Mouse (Mus musculus): ENCODE data around the gene Tnfsf14. TPM values are rescaled to one million over a fixed set of nuclear protein-coding genes. Genes with fewer than 3 reads are reported as not detected.

Tnfsf14 gene
- 1.3 and 1.4 TPM in 2 replicates for polyA plus RNA-seq (2015; fragmentation: Nextera tagmentation; extraction: Ambion mirVana)

- Histone ChIP-seq H3K27me3 (no peaks in the 10 kb centered on the region), H3K4me1 (replicated peaks) (peaks cover 22% of the 10 kb centered on the region), H3K9me3 (replicated peaks) (no peaks in the 10 kb centered on the region), H3K4me3 (replicated peaks) (peak within 1 kb of the TSS; percentile 34), H3K36me3 (replicated peaks) (no peaks in the 10 kb centered on the region), H3K4me2 (peak within 1 kb of the TSS; percentile 25), H3K27ac (replicated peaks) (no peak within 1 kb of the TSS), H3K9ac (no peak within 1 kb of the TSS; the same call in 1 of the 2 replicates)
- ATAC-seq (ENCODE audit: insufficient read depth) = peak; percentile 27; the same call in 1 of the 2 replicates
- WGBS (ENCODE audit: insufficient replicate concordance) = 17% methylated on average over 11 of the region's 11 CpGs
Measured at GRCm38 (mm10) chr17:57194041-57194507, at the start of gene Tnfsf14. Gene Tnfsf14 (minus strand): TSS chr17:57194177.

GRCm38 (mm10) chr17:57237181-57237580 lies 43.2 kb upstream of the Tnfsf14 start:
- Histone ChIP-seq H3K9ac (no peak overlapping the region), H3K27ac (replicated peaks) (no peak overlapping the region), H3K4me1 (replicated peaks) (no peaks in the 10 kb centered on the region; the same call in 1 of the 2 replicates), H3K36me3 (replicated peaks) (peaks cover 49% of the 10 kb centered on the region), H3K9me3 (replicated peaks) (no peaks in the 10 kb centered on the region), H3K27me3 (no peaks in the 10 kb centered on the region), H3K4me2 (no peak overlapping the region), H3K4me3 (replicated peaks) (no peak overlapping the region)
- 78% methylated on average over 9 of the region's 9 CpGs for WGBS (ENCODE audit: insufficient replicate concordance)
- ATAC-seq (ENCODE audit: insufficient read depth) = no peak

GRCm38 (mm10) chr17:57235803-57236202 lies 41.8 kb upstream of the Tnfsf14 start:
- peak overlapping the region; percentile 49 for H3K4me3 ChIP-seq (replicated peaks)
- peaks cover 8% of the 10 kb centered on the region for H3K4me1 ChIP-seq (replicated peaks)
- H3K27me3 ChIP-seq = no peaks in the 10 kb centered on the region
- H3K9me3 ChIP-seq (replicated peaks) = no peaks in the 10 kb centered on the region
- WGBS (ENCODE audit: insufficient replicate concordance) = 69% methylated on average over 5 of the region's 5 CpGs
- H3K9ac ChIP-seq = no peak overlapping the region
- 0 out of 2 replicates have a peak, but pooled peaks have one; percentile 5 for ATAC-seq (ENCODE audit: insufficient read depth)
- H3K4me2 ChIP-seq = peak overlapping the region; percentile 51
- H3K27ac ChIP-seq (replicated peaks) = no peak overlapping the region
- H3K36me3 ChIP-seq (replicated peaks) = peaks cover 41% of the 10 kb centered on the region

- H3K4me3 ChIP-seq (replicated peaks) = peak overlapping the region; percentile 49
- ATAC-seq (ENCODE audit: insufficient read depth) = no peak
- no peak overlapping the region; the same call in 1 of the 2 replicates for H3K9ac ChIP-seq
- H3K4me1 ChIP-seq (replicated peaks) = peaks cover 20% of the 10 kb centered on the region
- peak overlapping the region; percentile 67 for H3K27ac ChIP-seq (replicated peaks)
- WGBS (ENCODE audit: insufficient replicate concordance) = 61% methylated on average over 12 of the region's 12 CpGs
- H3K27me3 ChIP-seq = no peaks in the 10 kb centered on the region
- peaks cover 41% of the 10 kb centered on the region for H3K36me3 ChIP-seq (replicated peaks)
- H3K9me3 ChIP-seq (replicated peaks) = no peaks in the 10 kb centered on the region
- peak overlapping the region; percentile 51 for H3K4me2 ChIP-seq
Measured at GRCm38 (mm10) chr17:57234254-57234928, 40.4 kb upstream of the Tnfsf14 start.

- Histone ChIP-seq H3K4me2 (peak overlapping the region; percentile 23; the same call in 1 of the 2 replicates), H3K4me1 (replicated peaks) (peaks cover 27% of the 10 kb centered on the region), H3K9ac (no peak overlapping the region)
Measured at GRCm38 (mm10) chr17:57233038-57233437, 39.1 kb upstream of the Tnfsf14 start.

GRCm38 (mm10) chr17:57232200-57232599 lies 38.2 kb upstream of the Tnfsf14 start:
- ATAC-seq (ENCODE audit: insufficient read depth) = no peak
- Histone ChIP-seq H3K27me3 (no peaks in the 10 kb centered on the region), H3K9ac (no peak overlapping the region), H3K27ac (replicated peaks) (peak overlapping the region; percentile 58), H3K4me3 (replicated peaks) (no peak overlapping the region), H3K36me3 (replicated peaks) (peaks cover 28% of the 10 kb centered on the region), H3K4me2 (peak overlapping the region; percentile 23; the same call in 1 of the 2 replicates), H3K4me1 (replicated peaks) (peaks cover 27% of the 10 kb centered on the region), H3K9me3 (replicated peaks) (no peaks in the 10 kb centered on the region)
- 55% methylated on average over 1 of the region's 1 CpGs for WGBS (ENCODE audit: insufficient replicate concordance)

More at GRCm38 (mm10) chr17:57233038-57233437, 39.1 kb upstream of the Tnfsf14 start:
- H3K36me3 ChIP-seq (replicated peaks) = peaks cover 37% of the 10 kb centered on the region
- no peaks in the 10 kb centered on the region for H3K27me3 ChIP-seq
- H3K27ac ChIP-seq (replicated peaks) = peak overlapping the region; percentile 67
- no peaks in the 10 kb centered on the region for H3K9me3 ChIP-seq (replicated peaks)
- WGBS (ENCODE audit: insufficient replicate concordance) = 51% methylated on average over 7 of the region's 7 CpGs
- H3K4me3 ChIP-seq (replicated peaks) = peak overlapping the region; percentile 49
- peak; percentile 70 for ATAC-seq (ENCODE audit: insufficient read depth)

- Histone ChIP-seq H3K4me2 (peak overlapping the region; percentile 27), H3K9ac (no peak overlapping the region), H3K4me3 (replicated peaks) (no peak overlapping the region), H3K36me3 (replicated peaks) (peaks cover 20% of the 10 kb centered on the region), H3K9me3 (replicated peaks) (no peaks in the 10 kb centered on the region), H3K4me1 (replicated peaks) (peaks cover 27% of the 10 kb centered on the region), H3K27me3 (no peaks in the 10 kb centered on the region), H3K27ac (replicated peaks) (peak overlapping the region; percentile 58)
- ATAC-seq (ENCODE audit: insufficient read depth) = no peak
Measured at GRCm38 (mm10) chr17:57231321-57231771, 37.4 kb upstream of the Tnfsf14 start.

GRCm38 (mm10) chr17:57230728-57231125 lies 36.8 kb upstream of the Tnfsf14 start:
- H3K4me1 ChIP-seq (replicated peaks) = peaks cover 27% of the 10 kb centered on the region
- peak overlapping the region; percentile 33 for H3K27ac ChIP-seq (replicated peaks)
- H3K9me3 ChIP-seq (replicated peaks) = no peaks in the 10 kb centered on the region
- H3K36me3 ChIP-seq (replicated peaks) = peaks cover 13% of the 10 kb centered on the region
- H3K27me3 ChIP-seq = no peaks in the 10 kb centered on the region
- H3K4me3 ChIP-seq (replicated peaks) = no peak overlapping the region
- H3K9ac ChIP-seq = no peak overlapping the region
- H3K4me2 ChIP-seq = peak overlapping the region; percentile 27; the same call in 1 of the 2 replicates
- 21% methylated on average over 6 of the region's 6 CpGs for WGBS (ENCODE audit: insufficient replicate concordance)
- ATAC-seq (ENCODE audit: insufficient read depth) = peak; percentile 8; the same call in 1 of the 2 replicates

GRCm38 (mm10) chr17:57229851-57230727 lies 36.1 kb upstream of the Tnfsf14 start:
- H3K27ac ChIP-seq (replicated peaks) = peak overlapping the region; percentile 33

GRCm38 (mm10) chr17:57228873-57229272 lies 34.9 kb upstream of the Tnfsf14 start:
- ATAC-seq (ENCODE audit: insufficient read depth) = no peak
- no peaks in the 10 kb centered on the region; the same call in 1 of the 2 replicates for H3K27me3 ChIP-seq
- peaks cover 43% of the 10 kb centered on the region for H3K4me1 ChIP-seq (replicated peaks)
- H3K9me3 ChIP-seq (replicated peaks) = no peaks in the 10 kb centered on the region
- peaks cover 11% of the 10 kb centered on the region; the same call in 1 of the 2 replicates for H3K36me3 ChIP-seq (replicated peaks)
- no peak overlapping the region for H3K9ac ChIP-seq
- peak overlapping the region; percentile 61 for H3K27ac ChIP-seq (replicated peaks)
- no peak overlapping the region for H3K4me3 ChIP-seq (replicated peaks)
- no peak overlapping the region for H3K4me2 ChIP-seq
- 46% methylated on average over 3 of the region's 3 CpGs for WGBS (ENCODE audit: insufficient replicate concordance)

More at GRCm38 (mm10) chr17:57229851-57230727, 36.1 kb upstream of the Tnfsf14 start:
- no peak for ATAC-seq (ENCODE audit: insufficient read depth)
- 48% methylated on average over 15 of the region's 15 CpGs for WGBS (ENCODE audit: insufficient replicate concordance)
- Histone ChIP-seq H3K9ac (no peak overlapping the region), H3K4me3 (replicated peaks) (no peak overlapping the region), H3K27me3 (no peaks in the 10 kb centered on the region), H3K36me3 (replicated peaks) (peaks cover 9% of the 10 kb centered on the region; the same call in 1 of the 2 replicates), H3K4me1 (replicated peaks) (peaks cover 31% of the 10 kb centered on the region), H3K4me2 (peak overlapping the region; percentile 23; the same call in 1 of the 2 replicates), H3K9me3 (replicated peaks) (no peaks in the 10 kb centered on the region)
